Mouse (Mus musculus) cortical plate, adult 2 months (tissue): ENCODE data around the gene Cog7.

ENCODE experiments used
- CTCF ChIP-seq: fragments of 200-500 bp; IDR thresholded peaks from 2 replicates; pipeline ENCODE4 v1.5.1; 2011; ENCODE audit warnings: mild to moderate bottlenecking, control low read depth, low read length; ENCODE audit not compliant: insufficient read depth; ENCODE audit errors: extremely low read depth
- POLR2A ChIP-seq: fragments of 200-500 bp; IDR thresholded peaks from 2 replicates; pipeline ENCODE4 v1.6.1; 2011; ENCODE audit warnings: mild to moderate bottlenecking, low read length, control low read depth; ENCODE audit not compliant: insufficient read depth; ENCODE audit errors: extremely low read depth

- TF ChIP-seq POLR2A (no peak), CTCF (no peak)
Measured at GRCm38 (mm10) chr7:121890636-121891360, 90.7 kb downstream of the Cog7 start.
